Mouse (Mus musculus) lung, embryonic 14.5 days (tissue): ENCODE data around the gene Jmjd1c. TPM values are rescaled to one million over a fixed set of nuclear protein-coding genes. Genes with fewer than 3 reads are reported as not detected.

ENCODE experiments used
- ATAC-seq: fragments of 200-750 bp; cut with Nextera tagmentation; 2 replicates; pipeline ENCODE4 v1.8.0; 2017; ENCODE audit warnings: mild to moderate bottlenecking, moderate TSS enrichment, moderate library complexity; ENCODE audit not compliant: insufficient read depth
- DNase-seq: peaks from one replicate; pipeline ENCODE4 v3.0.0-alpha.2; 2015
- H3K27ac ChIP-seq: fragments of 300-500 bp; sonication (generic); 2 replicates; pipeline ENCODE4 v1.5.1; 2014; ENCODE audit warnings: low read depth, mild to moderate bottlenecking, moderate library complexity
- H3K27me3 ChIP-seq: fragments of 300-500 bp; sonication (generic); 2 replicates; pipeline ENCODE4 v1.6.1; 2014; ENCODE audit warnings: low read length, control low read depth; ENCODE audit not compliant: insufficient read depth
- H3K36me3 ChIP-seq: fragments of 300-500 bp; sonication (generic); 2 replicates; pipeline ENCODE4 v1.6.1; 2014; ENCODE audit warnings: control low read depth; ENCODE audit not compliant: insufficient read depth
- H3K4me1 ChIP-seq: fragments of 300-500 bp; sonication (generic); 2 replicates; pipeline ENCODE4 v1.6.1; 2014; ENCODE audit warnings: antibody characterized with exemption, control low read depth; ENCODE audit not compliant: insufficient read depth
- H3K4me2 ChIP-seq: fragments of 300-500 bp; sonication (generic); 2 replicates; pipeline ENCODE4 v1.6.1; 2014; ENCODE audit warnings: mild to moderate bottlenecking
- H3K4me3 ChIP-seq: fragments of 300-500 bp; sonication (generic); 2 replicates; pipeline ENCODE4 v1.5.1; 2014; ENCODE audit warnings: low read depth, low read length
- H3K9ac ChIP-seq: fragments of 300-500 bp; sonication (generic); 2 replicates; pipeline ENCODE4 v1.6.1; 2014
- H3K9me3 ChIP-seq: fragments of 300-500 bp; sonication (generic); 2 replicates; pipeline ENCODE4 v1.6.1; 2016; ENCODE audit warnings: low read depth, low read length, control low read depth
- CTCF ChIP-seq: IDR thresholded peaks from 2 replicates; pipeline ENCODE4 v1.5.1; 2016; ENCODE audit warnings: antibody characterized with exemption, low read depth
- WGBS: fragments of 180-500 bp; shearing (Covaris S2); extraction: QIAGEN DNeasy Blood & Tissue Kit; methylation state at CpG from one replicate; pipeline ENCODE4 v1.1.7; 2014; 5-methylcytosine and 5-hydroxymethylcytosine counted together
- polyA plus RNA-seq: library from polyadenylated mRNA; unstranded; fragments of >200 nt; fragmentation: Nextera tagmentation; extraction: Ambion mirVana; gene quantifications from 2 replicates; pipeline ENCODE4 v1.2.1, GENCODE M21; 2014

Jmjd1c gene
- polyA plus RNA-seq, 1 experiment from 2014 or later = 34.9 TPM

- H3K4me3 ChIP-seq = no peak overlapping the region
- no peak overlapping the region for H3K27ac ChIP-seq
- H3K9ac ChIP-seq = no peak overlapping the region
- ATAC-seq = no peak
- no peaks in the 10 kb centered on the region for H3K9me3 ChIP-seq
- no peak overlapping the region for H3K4me2 ChIP-seq
- WGBS = 85% methylated on average over 17 of the region's 17 CpGs
- H3K4me1 ChIP-seq = no peaks in the 10 kb centered on the region
- DNase-seq = no peak
- no peaks in the 10 kb centered on the region for H3K27me3 ChIP-seq
- H3K36me3 ChIP-seq = no peaks in the 10 kb centered on the region
- no peak for TF ChIP-seq CTCF
Measured at GRCm38 (mm10) chr10:67297175-67297855, 201.4 kb downstream of the Jmjd1c start.

- no peak for DNase-seq
- no peak overlapping the region for H3K9ac ChIP-seq
- no peaks in the 10 kb centered on the region for H3K4me1 ChIP-seq
- TF ChIP-seq CTCF = no peak
- H3K27ac ChIP-seq = no peak overlapping the region
- WGBS = 65% methylated on average over 5 of the region's 5 CpGs
- H3K36me3 ChIP-seq = no peaks in the 10 kb centered on the region
- no peaks in the 10 kb centered on the region for H3K27me3 ChIP-seq
- H3K9me3 ChIP-seq = no peaks in the 10 kb centered on the region
- no peak overlapping the region for H3K4me3 ChIP-seq
- no peak overlapping the region for H3K4me2 ChIP-seq
- ATAC-seq = no peak
Measured at GRCm38 (mm10) chr10:67298856-67299255, 202.9 kb downstream of the Jmjd1c start.

GRCm38 (mm10) chr10:67299285-67299684 is 203.4 kb downstream of the Jmjd1c start:
- H3K4me1 ChIP-seq = no peaks in the 10 kb centered on the region
- DNase-seq (no peak), ATAC-seq (no peak)
- WGBS = 61% methylated on average over 4 of the region's 4 CpGs
- no peak for TF ChIP-seq CTCF
- H3K9ac ChIP-seq = no peak overlapping the region
- no peaks in the 10 kb centered on the region for H3K36me3 ChIP-seq
- no peaks in the 10 kb centered on the region for H3K9me3 ChIP-seq
- H3K27me3 ChIP-seq = no peaks in the 10 kb centered on the region
- no peak overlapping the region for H3K4me2 ChIP-seq
- H3K27ac ChIP-seq = no peak overlapping the region
- H3K4me3 ChIP-seq = no peak overlapping the region

- no peak for TF ChIP-seq CTCF
- Histone ChIP-seq H3K4me3 (no peak overlapping the region), H3K9ac (no peak overlapping the region), H3K27me3 (no peaks in the 10 kb centered on the region), H3K27ac (no peak overlapping the region), H3K4me1 (no peaks in the 10 kb centered on the region), H3K9me3 (no peaks in the 10 kb centered on the region), H3K36me3 (no peaks in the 10 kb centered on the region), H3K4me2 (no peak overlapping the region)
- WGBS = 85% methylated on average over 6 of the region's 6 CpGs
- DNase-seq (no peak), ATAC-seq (no peak; the same call in 1 of the 2 replicates)
Measured at GRCm38 (mm10) chr10:67301046-67301445, 205.1 kb downstream of the Jmjd1c start.

- Histone ChIP-seq H3K4me1 (no peaks in the 10 kb centered on the region), H3K27ac (no peak overlapping the region), H3K36me3 (no peaks in the 10 kb centered on the region), H3K4me2 (no peak overlapping the region), H3K27me3 (no peaks in the 10 kb centered on the region), H3K4me3 (no peak overlapping the region), H3K9me3 (no peaks in the 10 kb centered on the region), H3K9ac (no peak overlapping the region)
- ATAC-seq = no peak
- DNase-seq = no peak
- TF ChIP-seq CTCF = no peak
- WGBS = 19% methylated on average over 2 of the region's 2 CpGs
Measured at GRCm38 (mm10) chr10:67302340-67302739, 206.4 kb downstream of the Jmjd1c start.

Other genes starting within 250 kb of the Jmjd1c start
- 31.7 and 33.2 TPM in 2 replicates for gene Reep3, start 820 bp downstream of the Jmjd1c start, polyA plus RNA-seq
- gene Nrbf2, start 189.2 kb downstream of the Jmjd1c start, polyA plus RNA-seq = 34.8 and 37.0 TPM in 2 replicates